Mouse (Mus musculus) gastrocnemius, postnatal 36 days (tissue): ENCODE measurements around the gene Kat2b. TPM values are rescaled to one million over a fixed set of nuclear protein-coding genes. Genes with fewer than 3 reads are reported as not detected.
"Not testable (repeated sequence)": the region's sequence is repeated elsewhere in the genome, so short reads cannot be mapped to it uniquely, and the experiment has no call there.

Experiments used
- DNase-seq, 2 experiments: peaks; one replicate each; pipeline ENCODE4 v3.0.0; 2022
- intact Hi-C: fragments of 180-260 bp; cut with DNase I; formaldehyde crosslinking; loops from one replicate; pipeline ENCODE4 v1.15.1; 2025
- total RNA-seq, 2 experiments: library from RNA; stranded (reverse); gene quantifications; 2 replicates each; pipeline ENCODE4 v1.2.3; 2021

Kat2b gene
- total RNA-seq, 2 experiments from 2014 or later: 50.9 to 62.0 TPM

DNA sequence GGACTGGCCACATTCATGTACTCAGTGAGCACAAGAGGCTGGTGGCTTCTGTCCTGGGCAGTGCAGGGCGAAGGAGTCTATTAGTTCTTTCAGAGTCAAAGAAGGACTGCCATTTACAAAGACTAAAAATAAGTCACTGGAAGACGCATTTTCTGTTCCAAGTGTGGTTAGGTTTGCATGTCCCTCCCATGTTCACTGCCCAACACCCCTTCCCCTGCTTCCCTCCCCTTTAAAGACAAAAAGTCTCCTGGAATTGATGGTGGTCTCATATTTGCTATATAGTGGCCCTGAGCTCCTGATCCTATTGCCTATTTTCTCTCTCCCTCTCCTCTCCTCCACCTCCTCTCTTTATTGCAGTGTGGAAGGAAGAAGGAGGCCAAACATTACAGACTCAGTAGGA lies 89.3 kb downstream of the Kat2b start:
- DNase-seq: no peak
- intact Hi-C loops: no loop called here

DNA sequence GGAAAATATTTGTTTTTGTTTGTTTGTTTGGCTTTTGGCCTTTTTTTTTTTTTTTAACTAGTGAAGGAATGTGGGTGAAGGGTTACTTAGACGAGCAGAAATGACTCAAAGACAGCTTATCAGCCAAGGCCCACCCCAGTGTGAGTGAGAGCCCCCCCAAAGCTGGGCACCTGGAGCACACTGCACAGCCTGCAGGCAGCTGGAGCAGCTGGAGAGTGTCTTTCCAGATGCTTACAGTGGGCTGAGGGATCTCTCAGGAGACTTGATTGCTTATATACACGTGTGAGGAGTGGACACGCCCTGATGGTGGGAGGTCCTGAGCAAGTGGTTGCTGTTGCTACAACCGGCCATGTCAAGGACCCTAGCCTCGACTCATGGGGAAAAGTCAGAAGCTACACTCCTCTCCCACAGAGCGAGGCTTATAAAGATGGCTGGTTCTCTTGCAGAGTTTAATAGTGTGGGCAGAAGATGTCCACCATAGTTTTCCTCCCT lies 89.8 kb downstream of the Kat2b start:
- intact Hi-C loops: no loop called here
- DNase-seq: no peak

DNA sequence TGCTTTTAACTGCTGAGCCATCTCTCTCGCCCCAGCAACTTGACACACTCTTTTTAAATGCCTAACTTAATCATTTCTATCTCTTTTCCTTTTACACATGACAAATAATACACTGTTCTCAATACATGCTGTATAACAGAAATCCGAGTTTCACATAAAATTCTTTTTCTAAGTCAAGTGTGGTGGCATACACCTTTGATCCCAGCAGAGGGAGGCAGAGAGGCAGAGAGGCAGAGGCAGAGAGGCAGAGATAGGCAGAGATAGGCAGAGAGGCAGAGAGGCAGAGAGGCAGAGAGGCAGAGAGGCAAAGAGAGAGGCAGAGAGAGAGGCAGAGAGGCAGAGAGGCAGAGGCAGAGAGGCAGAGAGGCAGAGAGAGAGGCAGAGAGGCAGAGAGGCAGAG lies 90.7 kb downstream of the Kat2b start:
- intact Hi-C loops, DNase-seq: not testable (repeated sequence)

DNA sequence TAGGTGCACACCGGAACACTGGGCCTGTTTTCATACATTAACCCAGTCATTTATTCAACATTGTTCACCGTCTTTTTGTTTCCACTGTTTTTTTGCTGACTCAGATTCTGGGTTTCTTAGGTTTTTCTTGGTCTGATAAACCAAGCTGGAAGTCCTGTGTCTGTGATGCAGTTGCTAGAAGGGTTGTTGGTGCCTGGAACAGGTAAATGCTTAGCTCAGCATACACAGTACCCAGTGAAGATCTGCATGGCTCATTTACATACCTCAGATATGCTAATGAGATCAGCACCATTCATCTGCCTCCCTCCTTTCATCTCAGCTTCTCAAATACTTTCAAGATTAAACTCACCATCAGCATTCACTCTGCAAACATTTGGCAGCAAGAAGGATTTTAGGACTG lies 92.0 kb downstream of the Kat2b start:
- intact Hi-C loops: no loop called here
- no peak for DNase-seq

DNA sequence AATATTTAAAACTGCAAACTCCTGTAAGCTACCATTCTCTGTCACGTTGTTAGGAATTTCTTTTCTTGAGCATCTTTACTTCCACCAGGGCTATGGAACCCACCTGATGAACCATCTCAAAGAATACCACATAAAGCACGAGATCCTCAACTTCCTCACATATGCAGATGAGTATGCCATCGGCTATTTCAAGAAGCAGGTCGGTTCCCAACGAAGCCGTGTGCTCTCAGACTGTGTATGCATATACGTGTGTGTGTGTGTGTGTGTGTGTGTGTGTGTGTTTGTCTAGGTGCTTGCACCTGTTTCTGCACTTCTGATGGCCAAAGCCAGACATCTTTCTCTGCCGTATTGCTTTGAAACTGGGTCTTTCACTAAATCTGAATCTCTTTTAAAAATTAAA lies 92.6 kb downstream of the Kat2b start:
- no peak for DNase-seq
- intact Hi-C loops: no loop called here

DNA sequence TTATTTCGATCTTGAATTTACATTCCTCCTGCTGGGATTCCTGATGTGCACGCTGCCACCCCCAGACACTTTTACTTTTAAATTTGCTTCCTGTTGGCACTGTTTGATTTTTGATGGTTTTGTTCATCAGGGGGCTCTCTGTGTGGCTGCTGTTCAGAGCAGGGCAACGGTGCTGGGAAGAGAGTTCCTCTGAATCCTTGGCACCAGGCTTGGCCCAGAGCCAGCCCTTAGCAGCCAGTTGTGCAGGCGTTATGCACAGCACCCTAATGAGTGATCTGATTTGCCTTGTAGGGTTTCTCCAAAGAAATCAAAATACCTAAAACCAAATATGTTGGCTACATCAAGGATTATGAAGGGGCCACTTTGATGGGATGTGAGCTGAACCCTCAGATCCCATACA lies 93.1 kb downstream of the Kat2b start:
- intact Hi-C loops: no loop called here
- DNase-seq: no peak

DNA sequence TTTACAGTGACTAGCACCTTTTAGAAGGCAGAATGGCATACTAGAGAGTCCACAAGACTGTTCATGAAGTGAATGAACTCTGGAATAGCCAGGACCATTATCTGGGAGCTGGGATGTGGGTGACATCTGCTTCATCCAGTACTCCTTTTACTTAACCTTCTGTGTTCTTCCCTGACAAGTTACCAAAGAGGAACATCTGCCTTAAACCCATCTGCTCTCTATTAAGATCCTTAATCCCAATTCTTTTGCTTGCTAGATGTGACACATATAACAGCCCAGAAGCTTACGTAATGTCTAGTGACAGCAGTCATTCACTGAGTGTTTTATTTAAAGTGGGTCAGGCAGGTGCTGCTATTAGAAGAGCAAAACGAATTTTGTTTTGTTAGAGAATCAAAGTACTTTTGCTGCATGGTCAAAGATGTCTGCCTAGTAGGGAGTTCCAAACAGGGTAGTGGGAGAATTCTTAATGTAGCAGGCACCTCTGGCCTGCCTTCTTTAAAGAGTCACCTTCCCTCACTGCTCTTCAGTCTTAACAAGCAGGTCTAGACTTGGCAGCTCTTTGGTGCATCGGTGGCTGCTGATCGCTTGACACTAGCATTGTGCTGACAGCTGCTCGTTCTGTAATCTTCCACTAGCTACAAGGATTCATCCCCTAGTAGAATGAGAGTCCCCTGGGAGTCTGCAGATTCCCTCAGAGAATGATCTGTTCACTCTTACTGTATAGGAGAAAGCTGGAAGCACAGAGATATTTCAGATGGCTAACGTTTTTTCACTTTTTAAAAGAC lies 94.6 kb downstream of the Kat2b start:
- intact Hi-C loops: no loop called here

DNA sequence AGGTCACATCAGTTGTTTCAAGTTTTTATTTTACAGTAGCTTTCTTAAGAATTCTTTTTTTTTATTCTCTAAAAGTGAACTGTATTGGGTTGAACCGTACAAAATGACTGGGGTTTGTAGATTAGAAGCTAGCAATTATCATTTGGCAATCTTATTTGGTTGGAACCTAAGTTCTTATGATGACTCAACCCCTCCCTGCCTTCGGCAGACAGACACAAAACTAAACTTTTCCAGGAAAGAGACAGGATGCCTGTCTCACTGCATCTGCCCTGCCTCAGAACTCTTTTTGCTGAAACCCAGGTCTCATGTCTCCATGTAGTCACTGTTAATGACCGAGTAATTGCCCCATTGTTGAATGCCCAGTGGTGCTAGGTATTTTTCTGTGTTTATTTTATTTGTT lies 97.6 kb downstream of the Kat2b start:
- intact Hi-C loops: no loop called here
- DNase-seq: no peak

More for the DNA sequence above, 94.6 kb downstream of the Kat2b start:
- DNase-seq: no peak

DNA sequence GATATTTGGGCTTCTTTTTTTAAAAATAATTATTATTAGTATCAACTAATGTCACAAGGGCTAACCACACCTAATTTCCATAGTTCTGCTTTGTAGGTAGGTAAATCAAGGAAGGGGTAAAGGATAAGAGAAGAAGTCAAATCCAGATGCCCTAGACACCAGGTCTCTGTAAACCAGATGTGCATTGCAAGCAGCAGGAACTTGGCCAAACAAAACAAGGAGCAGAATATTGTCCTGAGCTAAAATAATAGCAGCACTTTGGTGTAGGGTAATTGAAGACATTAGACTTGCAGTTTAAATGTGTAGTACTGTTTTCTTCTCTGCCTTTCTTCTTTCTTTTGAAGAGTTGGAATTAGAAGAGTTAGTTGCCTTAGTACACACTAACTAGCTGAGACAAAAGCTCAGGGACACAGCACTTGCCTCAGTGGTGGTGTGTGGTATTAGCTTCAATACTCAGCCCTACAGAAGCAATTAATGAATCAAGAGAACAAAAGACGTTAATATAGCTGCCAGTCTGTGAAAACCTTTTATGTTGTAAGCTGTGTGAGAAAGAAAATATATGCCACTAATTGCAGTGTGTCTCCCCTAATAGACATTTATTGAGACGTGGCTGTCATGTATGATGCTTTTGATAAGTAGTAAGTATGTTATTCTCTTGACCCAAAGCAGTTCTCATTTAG lies 98.2 kb downstream of the Kat2b start:
- intact Hi-C loops: no loop called here
- no peak for DNase-seq

DNA sequence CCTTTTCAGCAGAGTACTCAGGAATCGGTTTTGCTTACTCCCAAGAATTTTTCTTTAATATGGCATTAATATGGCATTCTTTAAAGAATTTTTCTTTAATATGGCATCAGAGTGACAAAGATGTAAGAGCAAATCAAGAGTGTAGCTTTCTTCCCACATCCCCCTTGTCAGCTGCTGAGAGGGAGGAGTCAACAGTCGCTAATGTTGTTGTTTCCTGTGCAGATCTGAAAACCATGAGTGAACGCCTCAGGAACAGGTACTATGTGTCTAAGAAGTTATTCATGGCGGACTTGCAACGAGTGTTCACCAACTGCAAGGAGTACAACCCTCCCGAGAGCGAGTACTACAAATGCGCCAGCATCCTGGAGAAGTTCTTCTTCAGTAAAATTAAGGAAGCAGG lies 103.8 kb downstream of the Kat2b start:
- DNase-seq: no peak
- intact Hi-C loops: no loop called here

DNA sequence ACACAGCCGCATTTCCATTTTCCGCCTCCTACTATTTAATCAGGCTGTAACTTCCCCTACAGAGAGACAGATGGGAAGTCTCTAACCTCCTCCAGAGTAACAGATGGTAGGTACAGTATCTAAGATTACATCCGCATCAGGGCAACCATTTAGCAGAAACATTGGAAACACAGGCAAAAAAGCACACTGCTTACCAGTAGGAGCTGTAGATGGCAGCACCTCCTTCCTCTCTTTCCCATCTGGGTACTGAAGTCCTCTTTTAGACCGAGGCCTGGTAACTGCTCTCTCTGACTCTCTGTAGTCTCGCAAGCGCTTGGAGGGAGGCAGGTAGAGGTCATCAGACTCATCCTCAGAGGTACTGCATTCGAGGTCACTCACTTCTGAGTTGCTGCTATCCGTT lies 112.1 kb downstream of the Kat2b start:
- DNase-seq: no peak

DNA sequence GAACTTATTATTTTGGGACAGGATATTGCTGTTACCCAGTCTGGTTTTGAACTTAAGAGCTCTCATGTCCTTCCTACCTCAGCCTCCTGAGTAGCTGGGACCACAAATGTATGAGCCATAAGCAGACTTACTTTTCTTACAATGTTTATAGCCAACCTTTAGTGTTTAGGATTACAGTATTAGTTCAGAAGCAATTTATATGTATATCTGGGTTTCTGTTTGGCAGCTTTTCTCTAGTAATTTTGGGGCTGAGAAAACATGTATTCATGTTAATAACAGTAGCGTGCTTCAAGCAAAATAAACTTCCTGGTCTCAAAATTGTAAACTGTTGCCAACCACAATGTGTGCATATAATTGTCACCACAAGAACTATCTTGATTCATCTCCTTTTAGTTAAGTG lies 121.7 kb downstream of the Kat2b start:
- DNase-seq: no peak
- intact Hi-C loops: no loop called here

More for the DNA sequence above, 112.1 kb downstream of the Kat2b start:
- intact Hi-C loops: no loop called here

DNA sequence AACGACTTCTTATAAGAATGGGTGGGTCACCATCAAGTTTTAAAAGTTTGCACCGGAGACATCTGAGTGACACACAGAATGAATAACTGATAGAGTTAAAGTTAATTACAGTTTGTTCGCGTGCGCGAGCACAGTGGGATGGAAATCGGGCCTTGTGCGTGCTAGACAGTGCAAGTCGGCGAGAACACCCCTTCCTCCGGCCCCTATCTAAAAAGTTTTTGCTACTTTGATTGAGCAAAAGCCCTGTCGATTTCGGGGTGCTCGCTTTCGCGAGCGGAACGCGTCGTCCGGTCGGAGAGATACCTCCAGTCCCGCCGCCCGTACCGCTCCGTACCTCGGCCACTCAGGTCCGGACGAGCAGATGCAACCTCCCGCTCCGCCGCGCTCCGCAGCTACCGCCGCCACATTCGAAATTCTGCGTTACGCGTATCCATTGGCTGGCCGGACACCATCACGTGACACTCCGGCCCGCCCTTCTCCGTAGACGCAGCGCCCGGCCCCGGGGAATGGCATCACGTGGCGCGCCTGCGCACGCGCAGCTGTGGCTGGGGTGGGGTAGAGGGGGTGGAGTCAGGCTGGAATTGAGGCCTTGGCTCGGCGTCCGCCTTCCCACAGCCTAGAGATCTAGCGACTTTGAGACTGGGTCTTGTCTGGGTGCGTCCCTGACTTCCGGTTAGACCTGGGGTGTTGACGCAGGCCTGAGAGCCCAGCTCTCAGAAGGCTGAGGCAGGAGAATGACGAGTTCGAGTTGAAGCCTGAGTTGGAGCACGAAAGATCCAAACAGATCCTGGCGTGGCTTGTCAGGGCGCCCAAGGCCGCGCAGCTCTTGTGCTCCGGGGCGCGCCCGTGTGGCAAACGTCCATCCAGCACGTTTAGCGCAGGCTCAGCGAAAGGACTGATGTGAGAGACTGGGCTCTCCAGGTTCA lies 122.5 kb downstream of the Kat2b start, which contains the start of gene Sgo1:
Sgo1 (minus strand) TSS at position 457 of the 926 bp plus-strand sequence.
- DNase-seq: peak; percentile 95 to 96
- intact Hi-C loops: no loop called here

DNA sequence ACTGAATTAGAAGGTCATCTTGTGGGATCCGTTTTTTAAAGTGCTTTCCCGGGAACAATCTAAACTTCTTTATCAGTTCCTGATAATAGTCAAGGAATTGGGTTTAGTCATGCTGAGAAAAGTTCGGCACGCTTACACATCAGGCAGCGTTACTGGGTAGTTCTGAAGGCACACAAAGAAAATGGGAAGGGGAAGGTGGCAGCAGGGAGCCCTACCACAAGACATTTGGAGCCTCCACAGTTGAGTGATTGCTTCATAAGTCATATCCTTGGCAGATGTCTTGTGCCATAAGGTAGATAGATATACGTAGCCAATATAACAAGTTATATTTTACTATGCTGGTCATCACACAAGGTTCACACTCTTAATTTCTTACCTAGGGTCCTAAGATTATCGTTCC lies 123.3 kb downstream of the Kat2b start:
- intact Hi-C loops: no loop called here
- DNase-seq: no peak

DNA sequence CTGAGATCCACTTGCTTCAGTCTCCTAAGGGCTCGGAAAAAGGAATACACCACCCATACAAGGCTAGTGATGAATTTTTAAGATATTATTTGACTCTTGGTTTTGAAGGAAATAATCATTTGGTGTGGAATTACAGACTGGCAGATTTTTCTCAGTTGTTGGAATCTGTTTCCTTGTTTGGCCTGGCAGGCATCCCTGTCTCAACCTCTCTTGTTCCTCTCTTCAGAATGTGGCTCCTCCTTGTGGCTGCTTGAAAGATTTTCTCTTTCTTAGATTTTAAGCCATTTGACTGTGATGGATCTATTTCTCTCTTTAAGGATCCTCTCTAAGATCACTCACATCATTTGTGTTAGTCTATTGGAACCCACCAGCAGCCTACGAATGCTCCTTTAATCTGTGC lies 127.4 kb downstream of the Kat2b start:
- peak in 1 of 2 experiments; percentile 35 for DNase-seq
- intact Hi-C loops: no loop called here

DNA sequence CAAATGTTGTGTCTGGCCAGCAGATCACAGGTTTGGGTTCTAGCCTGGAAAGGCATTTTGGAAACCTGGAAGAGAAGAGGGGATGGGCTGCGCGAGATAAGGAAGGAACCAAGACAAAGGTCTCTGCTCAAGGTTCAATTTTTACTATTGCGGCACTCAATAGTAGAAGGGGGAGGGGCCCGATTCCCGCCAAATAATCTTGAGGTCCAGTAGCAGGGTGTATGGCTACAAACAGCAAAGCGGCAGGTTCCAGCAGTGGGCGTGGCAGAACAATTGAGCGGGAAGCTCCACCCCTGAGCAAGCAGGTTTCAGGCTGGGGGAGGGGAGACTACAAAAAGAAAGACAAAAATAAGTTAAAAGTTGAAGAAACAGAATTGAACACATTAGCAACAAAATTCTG lies 130.9 kb downstream of the Kat2b start:
- intact Hi-C loops, DNase-seq: not testable (repeated sequence)

DNA sequence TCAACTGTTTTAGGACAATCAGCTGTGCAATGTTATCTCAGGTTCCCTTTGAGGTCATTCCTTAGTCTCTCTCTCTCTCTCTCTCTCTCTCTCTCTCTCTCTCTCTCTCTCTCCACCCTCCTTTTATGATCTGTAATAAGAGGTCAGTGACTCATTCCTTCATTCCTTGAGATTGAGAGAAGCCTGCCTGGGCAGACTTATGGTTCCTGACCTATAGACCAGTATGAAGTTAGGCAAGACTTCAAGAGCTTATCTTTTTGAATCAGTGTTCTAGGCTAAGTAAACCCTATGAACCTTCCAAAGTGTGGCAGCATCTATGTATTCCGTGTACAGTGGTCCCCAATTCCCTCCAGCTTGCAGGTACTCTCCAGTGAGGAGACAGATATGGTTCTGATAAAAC lies 147.8 kb downstream of the Kat2b start:
- intact Hi-C loops: no loop called here
- DNase-seq: no peak

DNA sequence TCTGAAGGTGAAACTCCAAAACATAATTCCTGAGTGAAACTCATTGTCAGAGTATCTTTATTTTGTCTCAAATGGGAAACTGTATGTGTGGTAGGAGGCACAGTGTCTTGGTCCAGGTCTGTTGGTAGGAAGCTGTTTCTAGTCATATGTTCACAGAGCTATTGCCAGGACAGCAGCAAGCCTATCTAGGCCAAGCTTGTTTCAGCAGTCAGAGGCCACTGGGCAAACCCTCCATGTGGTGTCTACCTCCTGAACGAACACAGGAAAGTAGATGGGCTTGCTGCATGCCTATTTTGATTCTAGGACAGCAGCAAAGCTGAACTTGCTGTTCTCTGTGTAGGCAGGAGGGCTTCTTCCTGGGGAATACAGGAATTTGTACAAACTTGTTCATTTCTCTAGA lies 148.5 kb downstream of the Kat2b start:
- intact Hi-C loops, DNase-seq: not testable (repeated sequence)

DNA sequence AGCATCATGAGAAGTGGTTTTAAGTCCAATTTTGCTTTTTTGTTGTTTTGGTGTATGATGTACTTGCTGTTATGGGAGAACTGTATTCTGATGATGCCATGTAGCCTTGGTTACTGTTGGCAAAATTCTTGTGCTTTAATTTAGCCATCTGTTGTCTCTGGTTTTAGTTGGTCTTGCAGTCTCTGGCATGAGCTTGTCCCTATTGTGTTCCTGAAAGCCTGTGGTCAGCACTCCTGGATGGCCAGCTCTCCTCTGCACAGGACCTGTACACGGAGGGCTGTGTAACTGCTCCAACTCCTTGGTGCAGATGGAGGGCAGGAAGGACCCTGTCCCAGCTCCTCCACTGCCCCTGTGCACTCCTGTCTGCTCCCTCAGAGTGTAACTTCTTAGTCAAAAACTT lies 151.8 kb downstream of the Kat2b start:
- intact Hi-C loops: no loop called here
- DNase-seq: no peak

DNA sequence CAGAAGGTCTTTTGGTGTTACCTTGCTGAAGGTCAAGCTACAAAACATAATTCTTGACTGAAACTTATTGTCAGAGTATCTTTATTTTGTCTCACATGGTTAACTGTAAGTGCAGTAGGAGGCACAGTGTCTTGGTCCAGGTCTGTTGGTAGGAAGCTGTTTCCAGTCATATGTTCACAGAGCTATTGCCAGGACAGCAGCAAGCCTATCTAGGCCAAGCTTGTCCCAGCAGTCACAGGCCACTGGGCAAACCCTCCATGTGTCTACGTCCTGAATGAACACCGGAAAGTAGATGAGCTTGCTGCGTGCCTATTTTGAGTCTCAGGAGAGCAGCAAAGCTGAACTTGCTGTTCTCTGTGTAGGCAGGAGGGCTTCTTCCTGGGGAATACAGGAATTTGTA lies 152.3 kb downstream of the Kat2b start:
- DNase-seq, intact Hi-C loops: not testable (repeated sequence)
